Mouse (Mus musculus) cerebellum, adult 2 months (tissue): Measurements from ENCODE around the gene Fam71a.

Experiments
- CTCF ChIP-seq: fragments of 200-500 bp; IDR thresholded peaks from 2 replicates; pipeline ENCODE4 v1.5.1; 2011; ENCODE audit warnings: low read depth, mild to moderate bottlenecking, control low read depth, low read length, moderate library complexity, borderline replicate concordance; ENCODE audit not compliant: insufficient read depth
- POLR2A ChIP-seq: fragments of 200-500 bp; IDR thresholded peaks from 2 replicates; pipeline ENCODE4 v1.6.1; 2011; ENCODE audit warnings: low read length, control low read depth, borderline replicate concordance; ENCODE audit not compliant: insufficient read depth

DNA sequence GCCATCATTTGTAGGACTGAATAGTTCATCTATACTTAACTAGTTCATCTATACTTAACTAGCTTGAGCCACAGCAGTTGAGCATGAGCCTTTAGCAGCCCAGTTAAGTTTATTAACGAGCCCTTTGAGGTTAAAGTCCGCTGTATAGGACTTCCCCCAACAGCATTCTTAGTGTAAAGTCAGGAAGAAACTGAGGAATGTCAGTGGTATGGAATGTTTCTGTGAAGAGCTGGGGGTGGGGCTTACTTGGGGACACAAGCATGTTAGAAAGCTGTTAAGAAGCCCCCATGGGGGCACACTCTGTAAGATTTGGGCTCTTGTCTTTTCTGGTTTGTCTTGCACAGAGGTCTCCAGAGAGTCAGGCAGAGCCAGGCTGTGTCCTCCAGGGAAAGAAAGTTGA, 15.2 kb upstream of the Fam71a start:
- no peak for TF ChIP-seq CTCF
- TF ChIP-seq POLR2A = no peak
